Mouse (Mus musculus): Measurements from ENCODE around the gene Srl. TPM values are rescaled to one million over a fixed set of nuclear protein-coding genes. Genes with fewer than 3 reads are reported as not detected.

Gene Srl
- polyA plus RNA-seq, 1 experiment from 2014 or later, result 34.3 TPM

- H3K27me3 ChIP-seq (ENCODE audit: low read depth, poor library complexity, severe bottlenecking), result no peaks in the 10 kb centered on the region
These were observed 68.4 kb downstream of the Srl start for GRCm38 (mm10) chr16:4473231-4473630.

GRCm38 (mm10) chr16:4472687-4473086, 68.9 kb downstream of the Srl start:
- no peaks in the 10 kb centered on the region for H3K36me3 ChIP-seq
- 62% methylated on average over 3 of the region's 3 CpGs for WGBS

More at GRCm38 (mm10) chr16:4473231-4473630, 68.4 kb downstream of the Srl start:
- Histone ChIP-seq H3K36me3 (no peaks in the 10 kb centered on the region), H3K9me3 (replicated peaks) (no peaks in the 10 kb centered on the region), H3K27ac (no peak overlapping the region), H3K4me3 (no peak overlapping the region), H3K4me1 (peaks cover 11% of the 10 kb centered on the region)
- WGBS, result 83% methylated on average over 5 of the region's 5 CpGs
- DNase-seq (ENCODE audit: low spot score), result no peak

GRCm38 (mm10) chr16:4469599-4470352, 71.8 kb downstream of the Srl start:
- 72% methylated on average over 10 of the region's 10 CpGs for WGBS
- peaks cover 5% of the 10 kb centered on the region for H3K4me1 ChIP-seq
- H3K27me3 ChIP-seq (ENCODE audit: low read depth, poor library complexity, severe bottlenecking), result no peaks in the 10 kb centered on the region
- no peaks in the 10 kb centered on the region for H3K9me3 ChIP-seq (replicated peaks)
- H3K36me3 ChIP-seq, result no peaks in the 10 kb centered on the region
- no peak overlapping the region for H3K4me3 ChIP-seq
- no peak for DNase-seq (ENCODE audit: low spot score)
- H3K27ac ChIP-seq, result no peak overlapping the region

More at GRCm38 (mm10) chr16:4472687-4473086, 68.9 kb downstream of the Srl start:
- H3K9me3 ChIP-seq (replicated peaks), result no peaks in the 10 kb centered on the region
- no peak overlapping the region for H3K4me3 ChIP-seq
- H3K27ac ChIP-seq, result no peak overlapping the region
- no peaks in the 10 kb centered on the region for H3K27me3 ChIP-seq (ENCODE audit: low read depth, poor library complexity, severe bottlenecking)
- no peak for DNase-seq (ENCODE audit: low spot score)
- peaks cover 11% of the 10 kb centered on the region for H3K4me1 ChIP-seq

- no peaks in the 10 kb centered on the region for H3K9me3 ChIP-seq (replicated peaks)
- 82% methylated on average over 9 of the region's 9 CpGs for WGBS
- H3K27me3 ChIP-seq (ENCODE audit: low read depth, poor library complexity, severe bottlenecking), result no peaks in the 10 kb centered on the region
- H3K4me3 ChIP-seq, result no peak overlapping the region
- no peaks in the 10 kb centered on the region for H3K4me1 ChIP-seq
- H3K36me3 ChIP-seq, result no peaks in the 10 kb centered on the region
- no peak for DNase-seq (ENCODE audit: low spot score)
- H3K27ac ChIP-seq, result no peak overlapping the region
These were observed 77.0 kb downstream of the Srl start for GRCm38 (mm10) chr16:4464529-4465089.

- DNase-seq (ENCODE audit: low spot score), result no peak
- H3K27me3 ChIP-seq (ENCODE audit: low read depth, poor library complexity, severe bottlenecking), result no peaks in the 10 kb centered on the region
- 84% methylated on average over 3 of the region's 3 CpGs for WGBS
- no peaks in the 10 kb centered on the region for H3K36me3 ChIP-seq
- H3K27ac ChIP-seq, result no peak overlapping the region
- H3K4me3 ChIP-seq, result no peak overlapping the region
- peaks cover 14% of the 10 kb centered on the region for H3K4me1 ChIP-seq
- no peaks in the 10 kb centered on the region for H3K9me3 ChIP-seq (replicated peaks)
These were observed 83.7 kb downstream of the Srl start for GRCm38 (mm10) chr16:4457927-4458326.

- Histone ChIP-seq H3K27me3 (ENCODE audit: low read depth, poor library complexity, severe bottlenecking) (no peaks in the 10 kb centered on the region), H3K4me1 (peaks cover 14% of the 10 kb centered on the region), H3K27ac (no peak overlapping the region), H3K36me3 (no peaks in the 10 kb centered on the region), H3K4me3 (no peak overlapping the region), H3K9me3 (replicated peaks) (no peaks in the 10 kb centered on the region)
- WGBS, result 88% methylated on average over 5 of the region's 5 CpGs
- DNase-seq (ENCODE audit: low spot score), result no peak
These were observed 85.2 kb downstream of the Srl start for GRCm38 (mm10) chr16:4456391-4456790.

- WGBS, result 75% methylated on average over 4 of the region's 4 CpGs
- H3K4me1 ChIP-seq, result peaks cover 14% of the 10 kb centered on the region
- no peak overlapping the region for H3K27ac ChIP-seq
- no peak overlapping the region for H3K4me3 ChIP-seq
- no peaks in the 10 kb centered on the region for H3K36me3 ChIP-seq
- H3K27me3 ChIP-seq (ENCODE audit: low read depth, poor library complexity, severe bottlenecking), result no peaks in the 10 kb centered on the region
- no peaks in the 10 kb centered on the region for H3K9me3 ChIP-seq (replicated peaks)
- no peak for DNase-seq (ENCODE audit: low spot score)
These were observed 85.9 kb downstream of the Srl start for GRCm38 (mm10) chr16:4455693-4456092.

GRCm38 (mm10) chr16:4454563-4454962, 87.1 kb downstream of the Srl start:
- no peak for DNase-seq (ENCODE audit: low spot score)
- H3K9me3 ChIP-seq (replicated peaks), result no peaks in the 10 kb centered on the region
- H3K27ac ChIP-seq, result no peak overlapping the region
- no peak overlapping the region for H3K4me3 ChIP-seq
- WGBS, result 88% methylated on average over 7 of the region's 7 CpGs
- H3K27me3 ChIP-seq (ENCODE audit: low read depth, poor library complexity, severe bottlenecking), result no peaks in the 10 kb centered on the region
- H3K36me3 ChIP-seq, result no peaks in the 10 kb centered on the region
- peaks cover 14% of the 10 kb centered on the region for H3K4me1 ChIP-seq

- WGBS, result 93% methylated on average over 6 of the region's 6 CpGs
- H3K4me3 ChIP-seq, result no peak overlapping the region
- no peak overlapping the region for H3K27ac ChIP-seq
- DNase-seq (ENCODE audit: low spot score), result no peak
- H3K9me3 ChIP-seq (replicated peaks), result no peaks in the 10 kb centered on the region
- no peaks in the 10 kb centered on the region for H3K36me3 ChIP-seq
- H3K4me1 ChIP-seq, result 0 out of 2 replicates have a peak, but pooled peaks cover 2% of the 10 kb centered on the region
- no peaks in the 10 kb centered on the region for H3K27me3 ChIP-seq (ENCODE audit: low read depth, poor library complexity, severe bottlenecking)
These were observed 92.2 kb downstream of the Srl start for GRCm38 (mm10) chr16:4449418-4449817.

GRCm38 (mm10) chr16:4448235-4448634, 93.4 kb downstream of the Srl start:
- no peaks in the 10 kb centered on the region for H3K27me3 ChIP-seq (ENCODE audit: low read depth, poor library complexity, severe bottlenecking)
- no peak for DNase-seq (ENCODE audit: low spot score)
- WGBS, result 64% methylated on average over 9 of the region's 9 CpGs
- H3K4me3 ChIP-seq, result no peak overlapping the region
- no peaks in the 10 kb centered on the region for H3K36me3 ChIP-seq
- no peaks in the 10 kb centered on the region for H3K9me3 ChIP-seq (replicated peaks)
- H3K27ac ChIP-seq, result no peak overlapping the region
- 0 out of 2 replicates have a peak, but pooled peaks cover 2% of the 10 kb centered on the region for H3K4me1 ChIP-seq

GRCm38 (mm10) chr16:4446395-4446794, 95.2 kb downstream of the Srl start:
- Histone ChIP-seq H3K27ac (no peak overlapping the region), H3K27me3 (ENCODE audit: low read depth, poor library complexity, severe bottlenecking) (no peaks in the 10 kb centered on the region), H3K4me3 (no peak overlapping the region), H3K4me1 (0 out of 2 replicates have a peak, but pooled peaks cover 2% of the 10 kb centered on the region), H3K36me3 (no peaks in the 10 kb centered on the region), H3K9me3 (replicated peaks) (no peaks in the 10 kb centered on the region)
- 65% methylated on average over 4 of the region's 4 CpGs for WGBS
- DNase-seq (ENCODE audit: low spot score), result no peak

- H3K36me3 ChIP-seq, result no peaks in the 10 kb centered on the region
- no peaks in the 10 kb centered on the region for H3K9me3 ChIP-seq (replicated peaks)
- no peak overlapping the region for H3K27ac ChIP-seq
- WGBS, result 89% methylated on average over 1 of the region's 1 CpGs
- H3K4me3 ChIP-seq, result no peak overlapping the region
- no peaks in the 10 kb centered on the region for H3K27me3 ChIP-seq (ENCODE audit: low read depth, poor library complexity, severe bottlenecking)
- DNase-seq (ENCODE audit: low spot score), result no peak
- 0 out of 2 replicates have a peak, but pooled peaks cover 2% of the 10 kb centered on the region for H3K4me1 ChIP-seq
These were observed 97.2 kb downstream of the Srl start for GRCm38 (mm10) chr16:4444378-4444777.

- 76% methylated on average over 10 of the region's 10 CpGs for WGBS
- no peaks in the 10 kb centered on the region for H3K36me3 ChIP-seq
- no peaks in the 10 kb centered on the region for H3K9me3 ChIP-seq (replicated peaks)
These were observed 102.1 kb downstream of the Srl start for GRCm38 (mm10) chr16:4439302-4440066.

More at GRCm38 (mm10) chr16:4439302-4440066, 102.1 kb downstream of the Srl start:
- Histone ChIP-seq H3K4me3 (no peak overlapping the region), H3K27me3 (ENCODE audit: low read depth, poor library complexity, severe bottlenecking) (no peaks in the 10 kb centered on the region), H3K27ac (no peak overlapping the region), H3K4me1 (0 out of 2 replicates have a peak, but pooled peaks cover 7% of the 10 kb centered on the region)
- DNase-seq (ENCODE audit: low spot score), result no peak
